Mouse (Mus musculus) lung, embryonic 16.5 days (tissue): ENCODE data around the gene Dlk1. TPM values are rescaled to one million over a fixed set of nuclear protein-coding genes. Genes with fewer than 3 reads are reported as not detected.

ENCODE experiments used
- ATAC-seq: fragments of 200-750 bp; cut with Nextera tagmentation; 2 replicates; pipeline ENCODE4 v1.8.0; 2017; ENCODE audit warnings: low read depth, mild to moderate bottlenecking, moderate library complexity
- H3K27ac ChIP-seq: fragments of 300-500 bp; sonication (generic); 2 replicates; pipeline ENCODE4 v1.5.1; 2014; ENCODE audit warnings: mild to moderate bottlenecking, control low read depth, low read length
- H3K27me3 ChIP-seq: fragments of 300-500 bp; sonication (generic); 2 replicates; pipeline ENCODE4 v1.6.1; 2014; ENCODE audit warnings: low read depth, low read length, mixed read lengths; ENCODE audit not compliant: control insufficient read depth, insufficient read depth
- H3K36me3 ChIP-seq: fragments of 300-500 bp; sonication (generic); 2 replicates; pipeline ENCODE4 v1.6.1; 2014; ENCODE audit warnings: low read length; ENCODE audit not compliant: control insufficient read depth, insufficient read depth
- H3K4me1 ChIP-seq: fragments of 300-500 bp; sonication (generic); replicated peaks from 2 replicates; pipeline ENCODE4 v1.6.1; 2014; ENCODE audit warnings: low read length, mixed read lengths; ENCODE audit not compliant: control insufficient read depth, insufficient read depth
- H3K4me2 ChIP-seq: fragments of 300-500 bp; sonication (generic); 2 replicates; pipeline ENCODE4 v1.6.1; 2014; ENCODE audit warnings: low read depth, low read length, control low read depth
- H3K4me3 ChIP-seq: fragments of 300-500 bp; sonication (generic); 2 replicates; pipeline ENCODE4 v1.5.1; 2014; ENCODE audit warnings: mild to moderate bottlenecking, low read length, control low read depth
- H3K9ac ChIP-seq: fragments of 300-500 bp; sonication (generic); 2 replicates; pipeline ENCODE4 v1.6.1; 2014; ENCODE audit warnings: low read length, control low read depth
- H3K9me3 ChIP-seq: fragments of 300-500 bp; sonication (generic); 2 replicates; pipeline ENCODE4 v1.6.1; 2016; ENCODE audit warnings: low read length; ENCODE audit not compliant: control insufficient read depth
- WGBS: fragments of 180-500 bp; shearing (Covaris S2); extraction: QIAGEN DNeasy Blood & Tissue Kit; methylation state at CpG from one replicate; pipeline ENCODE4 v1.1.7; 2014; 5-methylcytosine and 5-hydroxymethylcytosine counted together
- polyA plus RNA-seq: library from polyadenylated mRNA; unstranded; fragments of >200 nt; fragmentation: Nextera tagmentation; extraction: Ambion mirVana; gene quantifications from 2 replicates; pipeline ENCODE4 v1.2.1, GENCODE M21; 2015

The Dlk1 gene
- polyA plus RNA-seq, 1 experiment from 2014 or later, result 702 TPM

- Histone ChIP-seq H3K9ac (no peak overlapping the region), H3K27ac (no peak overlapping the region), H3K36me3 (no peaks in the 10 kb centered on the region), H3K4me1 (peaks cover 7% of the 10 kb centered on the region), H3K4me3 (no peak overlapping the region), H3K4me2 (no peak overlapping the region), H3K27me3 (no peaks in the 10 kb centered on the region), H3K9me3 (no peaks in the 10 kb centered on the region)
- no peak for ATAC-seq
- 82% methylated on average over 3 of the region's 3 CpGs for WGBS
Measured at GRCm38 (mm10) chr12:109491701-109492100, 39.1 kb downstream of the Dlk1 start.

DNA sequence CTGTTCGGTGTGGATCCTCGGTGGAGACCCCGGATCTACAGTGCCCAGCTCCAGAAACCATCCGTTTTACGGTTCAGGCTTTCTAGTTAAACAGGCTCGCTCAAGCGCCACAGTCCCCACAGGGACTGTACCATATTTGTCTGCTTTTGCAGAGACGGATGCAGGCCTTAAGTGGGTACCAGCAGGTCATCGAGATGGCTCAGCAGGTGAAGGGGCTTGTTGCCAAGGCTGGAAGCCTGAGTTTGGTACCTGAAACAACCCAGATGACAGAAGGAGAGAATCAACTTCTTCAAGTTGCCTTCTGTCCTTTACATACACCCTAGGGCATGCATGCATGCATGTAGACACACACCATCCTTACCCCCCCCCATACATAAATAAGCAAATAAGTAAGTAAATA lies 40.8 kb downstream of the Dlk1 start:
- WGBS, result 89% methylated on average over 9 of the region's 9 CpGs

DNA sequence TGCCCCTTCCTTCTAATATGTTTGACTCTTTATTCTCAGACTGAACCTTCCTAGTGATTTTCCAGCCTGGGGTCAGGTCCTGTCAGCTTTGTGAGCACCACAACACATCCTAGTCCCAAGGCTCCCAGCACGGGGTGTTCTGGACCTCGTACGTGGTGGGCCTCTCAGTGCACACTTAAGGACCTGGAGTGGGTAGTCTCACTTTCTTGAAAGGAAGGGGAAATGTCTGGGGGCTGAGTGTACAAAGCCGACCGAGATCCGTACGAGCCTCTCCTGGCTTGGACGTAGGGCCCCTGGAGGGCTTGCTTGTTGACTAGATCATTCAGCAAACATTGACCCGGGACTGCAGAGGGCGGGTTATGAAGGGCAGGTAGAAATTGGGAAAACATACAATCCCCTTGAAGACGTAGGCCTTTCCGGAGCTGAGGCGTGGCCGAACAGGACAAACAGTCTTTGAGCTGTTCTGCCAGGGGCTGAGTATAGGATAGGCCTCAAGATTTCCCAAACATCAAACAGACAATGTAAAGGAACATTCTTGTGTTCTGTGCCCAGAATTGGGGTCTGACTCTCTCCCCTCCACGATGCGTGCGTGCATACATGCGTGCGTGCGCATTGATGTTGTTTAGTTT lies 42.5 kb downstream of the Dlk1 start:
- Histone ChIP-seq H3K27ac (peak overlapping the region; percentile 86), H3K4me2 (no peak overlapping the region), H3K27me3 (no peaks in the 10 kb centered on the region), H3K9ac (no peak overlapping the region), H3K4me1 (peaks cover 7% of the 10 kb centered on the region), H3K9me3 (no peaks in the 10 kb centered on the region), H3K4me3 (no peak overlapping the region), H3K36me3 (no peaks in the 10 kb centered on the region)
- ATAC-seq, result peak; percentile 87
- 50% methylated on average over 20 of the region's 20 CpGs for WGBS

More for the DNA sequence above, 40.8 kb downstream of the Dlk1 start:
- Histone ChIP-seq H3K27me3 (no peaks in the 10 kb centered on the region), H3K9ac (no peak overlapping the region), H3K9me3 (no peaks in the 10 kb centered on the region), H3K27ac (no peak overlapping the region), H3K4me2 (no peak overlapping the region), H3K36me3 (no peaks in the 10 kb centered on the region), H3K4me1 (peaks cover 7% of the 10 kb centered on the region), H3K4me3 (no peak overlapping the region)
- no peak for ATAC-seq

GRCm38 (mm10) chr12:109496397-109496796 lies 43.8 kb downstream of the Dlk1 start:
- Histone ChIP-seq H3K36me3 (no peaks in the 10 kb centered on the region), H3K4me1 (peaks cover 7% of the 10 kb centered on the region), H3K9ac (no peak overlapping the region), H3K4me2 (no peak overlapping the region), H3K27me3 (no peaks in the 10 kb centered on the region), H3K9me3 (no peaks in the 10 kb centered on the region), H3K27ac (peak overlapping the region; percentile 30; the same call in 1 of the 2 replicates), H3K4me3 (no peak overlapping the region)
- no peak for ATAC-seq
- 57% methylated on average over 6 of the region's 6 CpGs for WGBS

DNA sequence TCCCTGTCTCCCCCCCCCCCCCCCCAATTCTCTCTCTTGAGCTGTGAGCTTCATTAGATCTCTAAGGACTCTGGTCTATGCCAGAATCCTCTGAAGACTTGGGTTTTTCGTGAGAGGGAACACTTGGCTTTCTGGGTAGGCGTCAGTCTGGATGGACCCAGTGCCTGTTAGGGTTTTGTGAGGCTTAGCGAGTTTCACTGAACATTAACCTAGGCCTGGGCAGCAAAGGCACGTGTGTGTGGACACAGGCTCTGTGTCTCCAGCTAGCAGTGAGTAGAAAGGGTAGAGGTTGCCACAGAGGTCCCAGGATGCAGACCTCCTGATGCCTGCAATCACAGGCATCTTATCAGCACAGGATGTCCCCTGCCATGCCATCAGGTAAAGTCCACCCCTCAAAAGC lies 48.4 kb downstream of the Dlk1 start:
- no peaks in the 10 kb centered on the region for H3K9me3 ChIP-seq
- WGBS, result 35% methylated on average over 4 of the region's 4 CpGs
- H3K27me3 ChIP-seq, result no peaks in the 10 kb centered on the region

DNA sequence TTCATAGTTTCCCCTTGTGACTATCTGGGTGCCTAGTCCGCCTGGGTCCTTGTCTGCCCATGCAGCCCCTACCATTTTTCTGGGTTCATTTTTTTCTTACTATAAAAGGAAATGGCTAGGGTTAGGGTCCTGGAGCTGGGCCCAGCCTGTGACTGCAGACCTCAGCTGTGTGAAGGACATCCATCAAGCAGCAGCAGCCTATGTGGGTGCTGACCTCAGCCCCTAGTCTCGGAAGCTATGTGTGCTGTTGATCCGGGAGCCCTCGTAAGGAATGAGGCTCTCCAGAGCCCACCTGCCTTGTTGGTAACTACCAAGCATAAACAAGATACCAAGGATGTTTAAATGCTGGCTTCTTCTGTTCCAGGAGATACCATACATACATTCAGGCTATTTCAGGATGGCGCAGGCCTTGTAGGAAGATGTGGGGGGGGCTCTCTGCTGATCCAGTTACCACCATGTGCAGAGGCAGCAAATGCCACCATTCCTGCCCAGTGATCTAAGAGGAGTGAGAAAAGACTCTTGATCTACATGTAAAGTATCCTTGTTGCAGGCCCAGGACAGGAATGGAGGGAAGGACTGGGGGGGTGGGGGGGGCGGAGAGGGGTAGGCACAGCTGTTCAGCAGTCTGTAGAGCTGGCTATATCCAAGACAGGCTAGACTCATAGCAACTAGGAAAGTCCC lies 49.9 kb downstream of the Dlk1 start:
- Histone ChIP-seq H3K9me3 (no peaks in the 10 kb centered on the region), H3K27ac (no peak overlapping the region), H3K27me3 (no peaks in the 10 kb centered on the region), H3K4me2 (no peak overlapping the region), H3K36me3 (no peaks in the 10 kb centered on the region), H3K9ac (no peak overlapping the region), H3K4me1 (no peaks in the 10 kb centered on the region), H3K4me3 (no peak overlapping the region)
- no peak for ATAC-seq
- WGBS, result 76% methylated on average over 6 of the region's 6 CpGs

More for the DNA sequence above, 48.4 kb downstream of the Dlk1 start:
- no peak overlapping the region for H3K27ac ChIP-seq
- no peak overlapping the region for H3K4me3 ChIP-seq
- no peak for ATAC-seq
- no peak overlapping the region for H3K4me2 ChIP-seq
- H3K36me3 ChIP-seq, result no peaks in the 10 kb centered on the region
- peaks cover 4% of the 10 kb centered on the region for H3K4me1 ChIP-seq
- no peak overlapping the region for H3K9ac ChIP-seq

DNA sequence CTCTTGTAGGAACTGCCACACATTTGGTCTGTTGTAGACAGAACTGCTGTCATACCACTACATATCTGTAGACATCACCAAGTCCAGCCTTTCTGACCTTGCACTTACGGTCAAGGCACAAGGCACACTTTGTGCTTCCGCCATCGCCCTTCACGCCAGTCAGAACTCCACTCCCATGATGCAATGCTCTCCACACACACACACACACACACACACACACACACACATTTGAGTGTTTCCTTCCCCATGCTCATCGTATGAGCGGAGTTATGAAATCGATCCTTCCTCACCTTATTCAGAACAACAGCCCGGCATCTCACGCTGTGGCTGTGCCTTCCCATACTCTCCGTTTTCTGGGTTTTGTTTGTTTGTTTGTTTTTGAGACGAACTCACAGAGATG lies 55.1 kb downstream of the Dlk1 start:
- Histone ChIP-seq H3K4me1 (peaks cover 31% of the 10 kb centered on the region), H3K4me2 (no peak overlapping the region), H3K36me3 (no peaks in the 10 kb centered on the region), H3K9me3 (no peaks in the 10 kb centered on the region), H3K27ac (no peak overlapping the region), H3K9ac (no peak overlapping the region), H3K27me3 (no peaks in the 10 kb centered on the region), H3K4me3 (no peak overlapping the region)
- 79% methylated on average over 11 of the region's 11 CpGs for whole genome bisulfite sequencing
- no peak for ATAC-seq

DNA sequence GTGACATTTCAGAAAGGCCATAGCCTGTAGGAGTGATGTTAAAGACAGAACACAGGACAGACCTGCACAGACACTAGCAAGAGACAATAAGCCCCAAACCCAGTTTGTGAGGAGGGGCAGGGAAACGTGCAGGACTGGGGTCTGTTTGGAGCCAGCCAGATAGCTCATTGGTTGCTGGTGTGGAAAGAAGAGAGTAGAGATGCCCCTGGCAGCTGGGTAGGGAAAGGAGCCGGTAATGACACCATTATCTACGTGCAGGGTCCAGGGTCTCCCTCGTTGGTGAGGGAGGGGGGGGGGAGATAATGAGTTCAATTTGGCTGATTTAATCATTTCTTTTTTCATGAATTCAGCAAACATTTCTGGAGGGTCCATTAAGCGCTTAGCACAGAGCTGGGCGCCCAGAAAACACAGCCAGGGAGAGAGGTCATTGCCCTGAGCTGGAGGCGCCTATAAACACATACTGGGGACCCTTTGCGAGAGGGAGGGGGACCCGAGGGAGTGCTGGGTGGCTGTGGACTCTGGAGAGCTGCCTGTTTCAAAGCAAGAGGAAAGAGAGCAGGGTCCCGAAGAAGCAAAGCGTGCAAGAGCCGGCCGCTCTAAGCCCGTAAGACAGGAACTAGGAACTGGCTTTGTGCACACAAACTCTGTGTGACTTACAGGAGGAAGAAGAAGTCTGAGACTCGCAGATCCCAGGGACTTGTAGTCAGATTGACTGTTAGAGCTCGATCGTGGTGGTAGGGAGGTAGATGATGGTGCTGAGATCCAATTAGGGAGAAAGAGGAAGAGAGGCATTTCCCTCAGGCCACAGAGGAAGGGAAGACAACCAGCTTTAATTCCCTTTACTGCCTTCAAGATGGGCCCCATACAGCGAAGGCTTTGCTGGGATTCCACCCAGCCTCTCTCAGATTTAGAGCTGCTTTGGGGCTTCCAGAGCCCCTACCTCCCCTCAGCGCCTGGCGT lies 56.2 kb downstream of the Dlk1 start:
- H3K27ac ChIP-seq, result no peak overlapping the region
- H3K27me3 ChIP-seq, result no peaks in the 10 kb centered on the region
- H3K4me1 ChIP-seq, result peaks cover 37% of the 10 kb centered on the region
- peak; percentile 16; the same call in 1 of the 2 replicates for ATAC-seq
- H3K9ac ChIP-seq, result peak overlapping the region; percentile 44; the same call in 1 of the 2 replicates
- H3K9me3 ChIP-seq, result no peaks in the 10 kb centered on the region
- WGBS, result 27% methylated on average over 20 of the region's 20 CpGs
- H3K4me3 ChIP-seq, result no peak overlapping the region
- H3K36me3 ChIP-seq, result no peaks in the 10 kb centered on the region
- no peak overlapping the region for H3K4me2 ChIP-seq
